Mouse (Mus musculus) liver, embryonic 14.5 days (tissue): ENCODE data around the gene Dennd1c.

Source experiments
- CTCF ChIP-seq: IDR thresholded peaks from 2 replicates; pipeline ENCODE4 v1.5.1; 2016; ENCODE audit warnings: antibody characterized with exemption, low read depth, control low read depth
- EP300 ChIP-seq: IDR thresholded peaks from 2 replicates; pipeline ENCODE4 v1.6.1; 2016; ENCODE audit warnings: antibody characterized with exemption, low read depth

DNA sequence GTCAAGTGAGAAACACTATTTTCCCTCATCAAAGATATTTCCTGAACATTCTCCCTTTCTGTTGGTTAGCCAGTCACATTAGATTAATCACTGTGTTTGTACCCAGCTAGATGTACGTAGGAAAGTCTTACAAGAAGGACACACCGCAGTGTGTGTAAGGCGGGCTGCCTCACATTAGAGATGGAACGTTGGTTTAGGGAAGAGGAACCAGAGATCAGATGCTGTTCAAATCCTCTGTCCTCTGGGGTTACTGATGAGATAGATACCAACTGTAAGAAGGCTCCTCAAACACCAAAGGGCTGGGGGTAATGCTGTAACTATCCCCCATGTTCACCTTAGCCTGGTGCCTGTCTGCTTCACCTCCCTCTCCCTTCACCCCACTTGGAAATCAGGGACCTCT lies 46.5 kb upstream of the Dennd1c start:
- TF ChIP-seq CTCF (no peak), EP300 (no peak)
